Mouse (Mus musculus) midbrain, embryonic 11.5 days (tissue): Measurements from ENCODE around the gene Gfra1. TPM values are rescaled to one million over a fixed set of nuclear protein-coding genes. Genes with fewer than 3 reads are reported as not detected.
A peak's percentile ranks its signal among the peaks of the same experiment; 100 is the strongest.

Source experiments
- ATAC-seq: fragments of 200-750 bp; cut with Nextera tagmentation; 2 replicates; pipeline ENCODE4 v1.8.0; 2017; ENCODE audit warnings: moderate TSS enrichment, moderate library complexity; ENCODE audit not compliant: low FRiP score
- DNase-seq: peaks from one replicate; pipeline ENCODE4 v3.0.0; 2015; ENCODE audit warnings: low spot score; ENCODE audit errors: missing footprints
- H3K27ac ChIP-seq: fragments of 300-500 bp; sonication (generic); 2 replicates; pipeline ENCODE4 v1.5.1; 2014; ENCODE audit warnings: low read depth, low read length
- H3K27me3 ChIP-seq: fragments of 300-500 bp; sonication (generic); 2 replicates; pipeline ENCODE4 v1.6.1; 2014; ENCODE audit warnings: mild to moderate bottlenecking, low read length, moderate library complexity, mixed read lengths; ENCODE audit not compliant: control insufficient read depth, insufficient read depth
- H3K36me3 ChIP-seq: fragments of 300-500 bp; sonication (generic); 2 replicates; pipeline ENCODE4 v1.6.1; 2014; ENCODE audit warnings: mild to moderate bottlenecking, low read length, moderate library complexity, mixed read lengths; ENCODE audit not compliant: control insufficient read depth, insufficient read depth
- H3K4me1 ChIP-seq: fragments of 300-500 bp; sonication (generic); 2 replicates; pipeline ENCODE4 v1.6.1; 2014; ENCODE audit warnings: low read length; ENCODE audit not compliant: control insufficient read depth, insufficient read depth
- H3K4me2 ChIP-seq: fragments of 300-500 bp; sonication (generic); 2 replicates; pipeline ENCODE4 v1.6.1; 2014; ENCODE audit warnings: mild to moderate bottlenecking, moderate library complexity
- H3K4me3 ChIP-seq: fragments of 300-500 bp; sonication (generic); 2 replicates; pipeline ENCODE4 v1.5.1; 2014; ENCODE audit warnings: low read depth, low read length
- H3K9ac ChIP-seq: fragments of 300-500 bp; sonication (generic); 2 replicates; pipeline ENCODE4 v1.6.1; 2014; ENCODE audit warnings: low read length
- H3K9me3 ChIP-seq: fragments of 300-500 bp; sonication (generic); 2 replicates; pipeline ENCODE4 v1.6.1; 2016; ENCODE audit warnings: low read length; ENCODE audit not compliant: control insufficient read depth
- WGBS: fragments of 180-500 bp; shearing (Covaris S2); extraction: QIAGEN DNeasy Blood & Tissue Kit; methylation state at CpG from one replicate; pipeline ENCODE4 v1.1.7; 2014; 5-methylcytosine and 5-hydroxymethylcytosine counted together
- polyA plus RNA-seq: library from polyadenylated mRNA; unstranded; fragments of >200 nt; fragmentation: Nextera tagmentation; extraction: Ambion mirVana; gene quantifications from 2 replicates; pipeline ENCODE4 v1.2.1, GENCODE M21; 2014

Gene Gfra1
- polyA plus RNA-seq = 26.7 and 28.5 TPM in 2 replicates

- WGBS = under 1% methylated on average over 31 of the region's 31 CpGs
- H3K27ac ChIP-seq = peak within 1 kb of the TSS; percentile 67
- peak within 1 kb of the TSS; percentile 86 for H3K4me2 ChIP-seq
- peak within 1 kb of the TSS; percentile 61 for H3K9ac ChIP-seq
- ATAC-seq = peak; percentile 68
- H3K36me3 ChIP-seq = no peaks in the 10 kb centered on the region
- peaks cover 9% of the 10 kb centered on the region for H3K4me1 ChIP-seq
- H3K27me3 ChIP-seq = peaks cover 22% of the 10 kb centered on the region
- peak; percentile 97 for DNase-seq
- peak within 1 kb of the TSS; percentile 51 for H3K4me3 ChIP-seq
- H3K9me3 ChIP-seq = no peaks in the 10 kb centered on the region
Measured at GRCm38 (mm10) chr19:58455496-58456061, at the start of gene Gfra1. TSS of gene Gfra1 (minus strand) at chr19:58455909.

DNA sequence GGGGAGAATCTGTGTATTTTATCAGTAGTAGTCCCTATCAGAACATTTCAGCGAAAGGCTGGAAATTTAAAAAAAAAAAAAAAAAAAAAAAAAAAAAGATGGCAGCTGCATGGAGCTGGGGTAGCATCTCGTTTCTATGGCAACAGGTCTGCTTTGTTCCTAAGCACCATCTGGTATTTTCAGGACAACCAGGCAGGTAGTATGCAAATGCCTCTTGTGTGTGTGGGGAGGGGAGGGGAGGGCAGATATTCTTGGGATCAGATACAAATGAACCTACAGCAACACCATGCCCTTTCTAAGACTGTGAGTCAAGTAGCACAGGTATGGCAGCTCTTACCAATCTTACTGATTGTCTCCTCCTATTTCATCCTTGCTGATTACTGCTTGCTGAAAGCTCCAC lies 44.3 kb upstream of the Gfra1 start:
- no peaks in the 10 kb centered on the region for H3K4me1 ChIP-seq
- H3K9me3 ChIP-seq = no peaks in the 10 kb centered on the region
- H3K9ac ChIP-seq = no peak overlapping the region
- H3K4me2 ChIP-seq = no peak overlapping the region
- H3K4me3 ChIP-seq = no peak overlapping the region
- no peaks in the 10 kb centered on the region for H3K27me3 ChIP-seq
- no peak overlapping the region for H3K27ac ChIP-seq
- ATAC-seq (0 out of 2 replicates have a peak, but pooled peaks have one; percentile 35), DNase-seq (no peak)
- WGBS = 87% methylated on average over 2 of the region's 2 CpGs
- no peaks in the 10 kb centered on the region for H3K36me3 ChIP-seq

DNA sequence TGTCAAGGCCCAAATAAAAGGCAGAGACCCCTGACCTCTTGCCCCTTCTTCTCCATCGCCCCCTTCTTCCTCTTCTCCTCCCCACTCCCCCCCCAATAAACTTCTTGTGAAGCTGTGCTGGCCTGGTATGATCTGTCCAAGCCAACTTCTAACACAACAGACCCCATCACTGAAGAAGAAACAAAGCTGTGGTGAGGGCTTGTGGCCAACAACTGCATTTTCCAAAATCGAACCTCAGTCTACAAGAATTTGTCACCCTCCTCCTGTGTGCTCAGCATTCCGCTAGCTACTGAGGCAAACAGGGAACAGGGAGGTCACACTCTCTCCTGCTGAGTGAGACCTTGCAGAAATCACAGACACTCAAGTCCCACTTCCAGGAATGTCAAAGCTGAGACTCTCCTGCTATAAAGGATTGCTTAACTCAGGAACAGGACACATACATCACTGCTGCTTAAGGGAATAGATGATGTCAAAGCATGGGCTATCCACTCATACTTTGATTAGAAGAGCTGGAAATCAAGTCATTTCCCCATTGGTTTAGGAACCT lies 43.8 kb upstream of the Gfra1 start:
- no peaks in the 10 kb centered on the region for H3K4me1 ChIP-seq
- no peak overlapping the region for H3K9ac ChIP-seq
- DNase-seq (no peak), ATAC-seq (no peak)
- no peak overlapping the region for H3K27ac ChIP-seq
- H3K36me3 ChIP-seq = no peaks in the 10 kb centered on the region
- no peaks in the 10 kb centered on the region for H3K9me3 ChIP-seq
- no peaks in the 10 kb centered on the region for H3K27me3 ChIP-seq
- no peak overlapping the region for H3K4me2 ChIP-seq
- no peak overlapping the region for H3K4me3 ChIP-seq
- 62% methylated on average over 3 of the region's 3 CpGs for WGBS

DNA sequence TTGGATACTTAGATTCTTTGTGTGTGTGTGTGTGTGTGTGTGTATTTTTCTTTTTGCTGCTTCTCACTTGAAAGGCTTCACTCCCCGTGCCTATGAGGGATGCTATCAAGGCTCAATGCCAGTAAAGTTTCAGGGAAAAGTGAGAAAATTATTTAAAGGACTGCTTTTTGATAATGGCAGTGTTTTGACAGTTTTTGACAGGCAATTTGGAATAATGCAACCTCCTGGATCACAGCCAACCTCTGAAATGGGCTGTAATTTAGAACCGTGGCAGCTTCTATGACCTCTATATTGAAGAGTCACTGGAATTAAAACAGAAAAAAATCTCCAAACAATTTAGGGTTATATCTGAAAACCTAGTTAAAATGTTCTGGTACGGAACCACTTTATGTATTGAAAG lies 41.4 kb upstream of the Gfra1 start:
- no peak for ATAC-seq
- no peak overlapping the region for H3K27ac ChIP-seq
- H3K4me1 ChIP-seq = no peaks in the 10 kb centered on the region
- no peak overlapping the region for H3K4me3 ChIP-seq
- no peak overlapping the region for H3K9ac ChIP-seq
- no peaks in the 10 kb centered on the region for H3K36me3 ChIP-seq
- H3K4me2 ChIP-seq = no peak overlapping the region
- 88% methylated on average over 3 of the region's 3 CpGs for WGBS
- H3K27me3 ChIP-seq = no peaks in the 10 kb centered on the region
- no peak for DNase-seq
- H3K9me3 ChIP-seq = no peaks in the 10 kb centered on the region

GRCm38 (mm10) chr19:58486686-58487085 lies 31.0 kb upstream of the Gfra1 start:
- Histone ChIP-seq H3K4me2 (no peak overlapping the region), H3K27me3 (no peaks in the 10 kb centered on the region), H3K27ac (no peak overlapping the region), H3K9me3 (no peaks in the 10 kb centered on the region; the same call in 1 of the 2 replicates), H3K4me1 (no peaks in the 10 kb centered on the region), H3K9ac (no peak overlapping the region), H3K36me3 (no peaks in the 10 kb centered on the region), H3K4me3 (no peak overlapping the region)
- ATAC-seq (no peak), DNase-seq (peak; percentile 54)
- 67% methylated on average over 2 of the region's 2 CpGs for WGBS

DNA sequence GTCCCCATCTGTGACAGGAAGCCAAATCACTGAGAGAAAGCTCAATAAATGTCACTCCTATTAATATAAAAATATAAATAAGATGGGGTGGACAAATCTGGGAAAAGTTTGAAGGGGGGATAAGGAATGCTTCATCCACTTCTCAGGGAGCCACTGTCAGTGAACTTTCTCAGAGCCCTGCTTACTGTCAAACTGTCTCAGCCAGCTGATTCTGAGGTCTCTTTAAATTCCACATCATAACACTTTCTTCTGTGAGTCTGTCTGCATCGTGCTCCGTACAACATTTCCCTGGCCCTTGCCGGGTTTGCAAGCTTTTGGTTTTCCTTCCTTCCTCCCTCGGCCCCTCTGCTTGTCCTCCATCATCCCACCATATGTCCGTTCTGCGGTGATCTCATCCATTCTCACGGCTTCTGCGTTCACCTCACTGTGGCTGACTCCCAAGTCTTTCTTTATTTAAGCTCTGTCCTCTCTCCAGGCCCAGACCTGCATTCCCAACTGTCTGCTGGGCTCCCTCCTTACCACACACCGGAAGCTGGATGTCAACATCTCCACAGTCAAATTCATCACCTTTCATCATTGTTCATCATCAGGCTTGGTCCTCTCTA lies 26.8 kb upstream of the Gfra1 start:
- Histone ChIP-seq H3K4me3 (no peak overlapping the region), H3K27ac (no peak overlapping the region), H3K4me2 (no peak overlapping the region), H3K4me1 (no peaks in the 10 kb centered on the region), H3K9ac (no peak overlapping the region), H3K9me3 (no peaks in the 10 kb centered on the region), H3K36me3 (no peaks in the 10 kb centered on the region), H3K27me3 (no peaks in the 10 kb centered on the region)
- DNase-seq = peak; percentile 49
- no peak for ATAC-seq
- 93% methylated on average over 9 of the region's 9 CpGs for WGBS

GRCm38 (mm10) chr19:58474251-58474650 lies 18.5 kb upstream of the Gfra1 start:
- no peaks in the 10 kb centered on the region for H3K27me3 ChIP-seq
- H3K4me2 ChIP-seq = no peak overlapping the region
- H3K9me3 ChIP-seq = no peaks in the 10 kb centered on the region
- no peak for ATAC-seq
- H3K9ac ChIP-seq = no peak overlapping the region
- H3K36me3 ChIP-seq = no peaks in the 10 kb centered on the region
- no peak overlapping the region for H3K4me3 ChIP-seq
- no peak overlapping the region for H3K27ac ChIP-seq
- H3K4me1 ChIP-seq = no peaks in the 10 kb centered on the region
- DNase-seq = peak; percentile 72
- 88% methylated on average over 3 of the region's 3 CpGs for WGBS

DNA sequence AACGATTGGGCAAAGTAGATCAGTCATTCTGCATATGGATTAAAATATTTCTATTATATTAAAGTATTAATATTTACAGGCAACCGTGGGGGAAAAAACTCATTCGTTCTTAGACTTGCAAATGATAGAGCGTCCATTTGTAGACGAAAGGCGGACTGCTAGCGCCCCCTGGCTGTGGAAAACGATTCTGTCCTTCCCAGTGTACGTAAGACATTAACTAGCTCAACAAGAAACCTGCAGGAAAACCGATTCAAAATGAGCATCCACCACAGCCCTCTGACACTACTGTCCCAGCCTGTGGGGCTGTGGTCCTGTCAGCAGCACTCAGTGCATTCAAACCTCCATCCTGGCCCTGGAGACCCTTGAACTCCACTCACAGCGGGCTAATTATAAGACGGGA lies 13.7 kb upstream of the Gfra1 start:
- ATAC-seq = peak; percentile 33; the same call in 1 of the 2 replicates
- no peaks in the 10 kb centered on the region for H3K36me3 ChIP-seq
- H3K27ac ChIP-seq = no peak overlapping the region
- H3K4me3 ChIP-seq = no peak overlapping the region
- peak; percentile 99 for DNase-seq
- no peaks in the 10 kb centered on the region for H3K27me3 ChIP-seq
- no peak overlapping the region for H3K4me2 ChIP-seq
- no peaks in the 10 kb centered on the region for H3K9me3 ChIP-seq
- no peaks in the 10 kb centered on the region for H3K4me1 ChIP-seq
- WGBS = 18% methylated on average over 12 of the region's 12 CpGs
- no peak overlapping the region for H3K9ac ChIP-seq

DNA sequence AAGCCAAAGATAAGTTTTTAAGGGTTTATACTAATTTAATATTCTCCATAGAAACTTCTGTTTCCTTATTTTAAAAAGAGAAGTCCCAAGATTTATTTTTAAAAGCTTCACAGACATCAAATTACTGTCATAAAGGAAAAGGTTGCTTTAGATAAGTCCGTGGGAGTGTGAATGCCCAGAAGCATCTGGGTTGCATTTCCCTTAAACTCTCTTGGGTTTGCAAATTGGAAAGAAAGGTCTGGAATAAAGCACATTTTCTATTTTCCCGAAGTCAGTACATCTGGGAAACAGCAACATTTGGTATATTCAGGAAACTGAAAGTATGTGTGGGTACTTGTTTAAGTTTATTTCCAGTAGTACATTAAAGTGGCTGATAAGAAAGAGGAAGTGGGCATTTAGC lies 12.6 kb upstream of the Gfra1 start:
- H3K36me3 ChIP-seq = no peaks in the 10 kb centered on the region
- no peak overlapping the region for H3K4me2 ChIP-seq
- no peak for ATAC-seq
- 71% methylated on average over 2 of the region's 2 CpGs for WGBS
- no peaks in the 10 kb centered on the region for H3K4me1 ChIP-seq
- no peak overlapping the region for H3K4me3 ChIP-seq
- no peak overlapping the region for H3K9ac ChIP-seq
- H3K27ac ChIP-seq = no peak overlapping the region
- H3K9me3 ChIP-seq = no peaks in the 10 kb centered on the region
- no peaks in the 10 kb centered on the region for H3K27me3 ChIP-seq
- DNase-seq = no peak
